Mouse (Mus musculus) gonadal fat pad, adult 2 months (tissue): Measurements from ENCODE around the gene Ece1. TPM values are rescaled to one million over a fixed set of nuclear protein-coding genes. Genes with fewer than 3 reads are reported as not detected.
"Not testable (repeated sequence)": the region's sequence is repeated elsewhere in the genome, so short reads cannot be mapped to it uniquely, and the experiment has no call there.

Experiments used
- DNase-seq: peaks from one replicate; pipeline ENCODE4 v3.0.0-alpha.2; 2012; ENCODE audit warnings: low read depth
- polyA plus RNA-seq: library from polyadenylated mRNA; depleted of rRNA; stranded (reverse); fragments of >200 nt; gene quantifications from 2 replicates; pipeline ENCODE4 v1.2.3, GENCODE M21; 2012

The Ece1 gene
- polyA plus RNA-seq, 1 experiment = 21.3 TPM

DNA sequence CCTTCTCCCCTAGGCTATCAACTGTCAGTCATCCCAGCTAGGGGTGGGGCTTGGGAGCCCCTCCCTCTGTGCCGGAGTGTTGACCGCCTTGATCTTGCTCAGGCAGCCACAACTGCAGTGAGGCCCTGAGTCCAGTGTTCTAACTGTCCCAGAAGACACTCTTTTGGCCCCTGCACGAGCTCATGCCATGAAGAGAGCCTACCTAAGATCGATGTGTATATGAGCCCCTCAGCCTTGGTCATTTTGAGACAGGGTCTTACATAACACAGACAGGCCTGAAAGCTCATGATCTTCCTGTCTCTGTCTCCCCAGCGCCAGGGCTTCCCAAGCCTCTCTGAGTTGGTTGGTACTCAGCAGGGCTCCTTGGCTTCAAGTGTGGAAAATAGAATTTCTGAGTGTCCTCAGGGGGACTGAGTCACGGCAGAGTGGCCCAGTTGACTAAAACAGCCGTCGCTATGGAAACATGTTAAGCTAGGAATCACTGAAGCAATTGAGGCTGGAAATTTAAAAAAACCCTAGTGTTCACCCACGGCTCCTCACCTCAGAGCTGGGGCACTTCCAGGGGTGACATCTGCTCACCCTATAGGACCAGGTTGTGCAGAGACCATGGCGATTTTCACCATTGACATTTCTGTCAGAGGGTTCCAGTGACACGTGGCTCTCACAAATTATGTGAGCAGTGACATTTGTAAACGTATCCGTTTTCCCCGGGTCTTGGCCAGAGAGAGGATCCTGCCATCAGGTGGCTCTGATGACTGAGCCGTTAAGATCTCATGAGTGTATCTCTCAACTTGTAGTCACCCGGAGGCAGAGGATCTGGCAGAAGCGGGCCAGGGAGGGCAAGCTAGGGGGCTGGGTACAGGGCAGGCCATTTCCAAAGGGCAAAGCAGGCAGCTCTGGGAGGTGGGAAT, 80.1 kb downstream of the Ece1 start:
- no peak for DNase-seq

DNA sequence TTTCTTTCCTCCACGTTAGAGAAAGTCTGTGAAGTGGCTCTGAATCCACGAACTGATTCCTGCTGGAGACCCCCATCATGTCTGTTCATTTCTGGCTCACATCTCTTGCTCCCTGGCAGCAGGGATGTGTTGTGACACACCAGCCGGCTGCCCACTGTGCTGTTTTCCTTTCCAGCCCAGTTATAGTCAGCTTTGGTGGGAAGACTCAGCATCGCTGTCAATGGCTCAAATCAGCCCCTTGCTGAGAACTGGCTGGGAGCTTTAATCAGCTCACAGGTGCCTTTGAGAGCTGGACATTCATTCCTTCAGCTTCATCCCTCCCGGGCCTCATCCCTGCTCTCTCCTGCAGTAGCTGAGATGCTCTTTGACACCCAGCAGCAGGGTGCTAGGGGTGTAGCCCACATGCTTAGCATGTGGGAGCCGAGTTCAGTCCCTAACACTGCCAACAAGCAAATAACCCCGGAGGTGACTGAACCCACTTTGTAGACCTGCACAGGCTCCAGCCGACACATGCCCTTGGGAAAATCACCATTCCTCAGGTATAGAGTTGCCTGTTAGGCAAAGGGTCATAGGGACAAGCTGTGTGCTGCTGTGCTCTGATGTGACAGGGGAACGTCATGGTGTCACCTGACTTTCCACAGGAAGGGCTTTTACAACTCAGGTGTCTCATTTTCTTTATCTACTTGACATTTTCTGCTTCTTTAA, 80.9 kb downstream of the Ece1 start:
- DNase-seq = no peak

- DNase-seq = no peak
These were observed 81.5 kb downstream of the Ece1 start for GRCm38 (mm10) chr4:137943540-137943939.

DNA sequence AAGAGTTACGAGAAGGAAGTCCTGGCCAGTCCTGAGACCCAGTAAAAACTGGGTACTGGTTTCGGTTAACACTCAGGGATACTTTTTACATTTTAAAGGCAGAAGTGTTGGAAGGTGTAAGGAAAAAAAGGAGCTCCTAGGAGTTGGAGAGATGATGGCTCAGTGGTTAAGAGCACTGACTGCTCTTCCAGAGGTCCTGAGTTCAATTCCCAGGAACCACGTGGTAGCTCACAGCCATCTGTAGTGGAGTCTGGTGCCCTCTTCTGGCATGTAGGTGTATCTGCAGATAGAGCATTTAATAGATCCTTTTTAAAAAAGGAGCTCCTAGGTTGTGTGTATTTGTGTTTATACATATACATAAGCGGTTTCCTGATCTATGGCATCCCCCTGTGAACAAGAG, 83.3 kb downstream of the Ece1 start:
- no peak for DNase-seq

DNA sequence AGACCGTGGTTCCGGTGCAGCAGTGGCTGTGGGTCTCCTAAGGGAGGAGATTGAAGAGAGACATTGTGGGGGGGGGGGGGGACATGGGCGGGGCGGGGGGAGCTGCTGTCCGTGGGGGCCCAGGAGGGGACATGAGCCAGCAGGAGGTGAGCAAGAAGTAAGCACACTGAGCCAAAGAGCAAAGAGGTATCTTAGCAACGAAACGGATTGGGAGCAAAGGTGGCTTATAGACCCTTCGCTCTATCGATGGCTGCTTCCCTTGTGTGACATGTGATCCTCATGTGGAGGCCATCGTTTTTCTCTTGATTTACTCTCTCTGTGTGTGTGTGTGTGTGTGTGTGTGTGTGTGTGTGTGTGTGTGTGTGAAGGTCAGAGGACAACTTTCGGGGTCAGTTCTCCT, 84.4 kb downstream of the Ece1 start:
- no peak for DNase-seq

GRCm38 (mm10) chr4:137952840-137953239, 90.8 kb downstream of the Ece1 start:
- DNase-seq = no peak

GRCm38 (mm10) chr4:137954184-137954583, 92.1 kb downstream of the Ece1 start:
- DNase-seq = no peak

- DNase-seq = no peak
These were observed 92.9 kb downstream of the Ece1 start for GRCm38 (mm10) chr4:137954926-137955396.

DNA sequence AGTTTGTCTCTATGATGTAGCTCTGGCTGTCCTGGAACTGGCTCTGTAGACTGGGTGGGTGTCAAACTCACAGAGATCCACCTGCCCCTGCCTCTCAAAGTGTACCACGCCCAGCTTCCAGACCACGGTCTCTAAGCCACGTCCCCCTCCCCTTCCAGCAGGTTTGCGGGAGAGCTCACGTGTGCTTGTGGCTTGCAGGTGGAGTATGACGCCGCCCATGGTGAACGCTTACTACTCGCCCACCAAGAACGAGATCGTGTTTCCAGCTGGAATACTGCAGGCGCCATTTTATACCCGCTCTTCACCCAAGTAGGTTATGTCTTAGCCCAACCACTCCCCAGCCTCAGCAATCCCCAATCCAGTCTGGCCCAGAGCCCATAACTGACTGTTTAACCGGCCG, 94.2 kb downstream of the Ece1 start:
- DNase-seq = no peak

- no peak for DNase-seq
These were observed 98.0 kb downstream of the Ece1 start for GRCm38 (mm10) chr4:137959889-137960665.

GRCm38 (mm10) chr4:137960757-137961156, 98.7 kb downstream of the Ece1 start:
- no peak for DNase-seq

DNA sequence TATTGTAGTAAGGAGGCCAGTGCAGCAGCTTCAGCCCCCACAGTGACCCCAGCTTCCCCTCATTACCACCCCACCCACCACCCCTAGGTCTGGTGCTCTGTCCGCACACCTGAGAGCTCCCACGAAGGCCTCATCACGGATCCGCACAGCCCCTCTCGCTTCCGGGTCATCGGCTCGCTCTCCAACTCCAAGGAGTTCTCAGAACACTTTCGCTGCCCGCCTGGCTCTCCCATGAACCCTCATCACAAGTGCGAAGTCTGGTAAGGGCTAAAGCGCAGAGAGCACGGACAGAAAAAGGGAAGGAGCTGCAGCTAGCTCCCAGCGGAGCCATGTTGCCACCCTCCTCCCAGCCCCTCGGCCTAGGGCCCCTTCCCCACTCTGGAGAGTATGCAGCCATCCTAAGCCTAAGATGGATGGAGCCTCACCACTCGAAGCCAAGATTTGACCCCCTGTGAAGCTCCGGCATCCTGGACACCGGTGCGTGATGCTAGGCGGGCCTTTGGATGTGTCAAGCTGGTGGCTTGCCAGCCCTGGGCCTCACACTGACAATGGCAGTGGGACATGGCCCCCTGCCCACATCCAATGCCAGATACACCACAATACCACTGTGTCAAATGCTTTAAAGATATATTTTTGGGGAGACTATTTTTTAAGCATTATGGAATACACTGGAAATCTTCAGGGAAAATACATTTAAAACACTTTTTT, 100.8 kb downstream of the Ece1 start:
- no peak for DNase-seq

DNA sequence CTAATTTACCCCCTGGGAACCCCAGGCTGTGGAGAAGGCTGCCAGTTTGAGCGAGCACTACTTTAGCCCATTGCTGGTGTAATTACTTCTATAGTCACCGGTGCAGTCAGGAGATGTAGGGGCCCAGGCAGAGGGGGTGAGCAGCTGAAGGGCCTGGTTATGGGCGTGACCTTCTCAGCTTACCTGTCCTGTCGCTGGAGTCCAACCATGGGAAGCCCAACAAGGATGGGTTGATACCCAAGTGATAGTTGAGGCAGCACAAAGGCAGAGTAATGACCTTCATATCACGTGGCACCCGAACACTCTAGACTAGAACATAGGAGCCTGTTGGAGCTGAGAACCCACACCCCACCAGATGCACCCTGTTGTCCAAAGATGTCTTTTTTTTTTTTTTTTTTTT, 101.4 kb downstream of the Ece1 start:
- no peak for DNase-seq

- DNase-seq = no peak
These were observed 102.0 kb downstream of the Ece1 start for GRCm38 (mm10) chr4:137963881-137964584.

- DNase-seq = no peak
These were observed 102.5 kb downstream of the Ece1 start for GRCm38 (mm10) chr4:137964585-137964930.

DNA sequence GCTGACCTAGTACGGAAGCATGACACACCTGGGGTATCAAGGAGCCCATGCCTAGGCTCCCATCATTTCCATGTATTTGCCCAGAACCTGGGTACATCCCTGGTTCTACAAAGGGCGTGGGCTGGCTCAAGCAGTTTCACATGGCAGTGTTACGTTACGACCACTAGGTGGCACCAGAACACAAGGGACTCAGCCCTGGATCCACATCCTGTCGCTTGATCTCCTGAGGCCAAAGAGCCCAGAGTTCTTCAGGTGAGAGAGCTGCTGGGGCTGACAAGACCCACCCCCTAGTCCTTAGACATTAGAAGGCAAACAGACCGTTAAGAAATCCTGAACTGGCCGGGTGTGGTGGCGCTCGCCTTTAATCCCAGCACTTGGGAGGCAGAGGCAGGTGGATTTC, 106.2 kb downstream of the Ece1 start:
- DNase-seq = peak; percentile 22

DNA sequence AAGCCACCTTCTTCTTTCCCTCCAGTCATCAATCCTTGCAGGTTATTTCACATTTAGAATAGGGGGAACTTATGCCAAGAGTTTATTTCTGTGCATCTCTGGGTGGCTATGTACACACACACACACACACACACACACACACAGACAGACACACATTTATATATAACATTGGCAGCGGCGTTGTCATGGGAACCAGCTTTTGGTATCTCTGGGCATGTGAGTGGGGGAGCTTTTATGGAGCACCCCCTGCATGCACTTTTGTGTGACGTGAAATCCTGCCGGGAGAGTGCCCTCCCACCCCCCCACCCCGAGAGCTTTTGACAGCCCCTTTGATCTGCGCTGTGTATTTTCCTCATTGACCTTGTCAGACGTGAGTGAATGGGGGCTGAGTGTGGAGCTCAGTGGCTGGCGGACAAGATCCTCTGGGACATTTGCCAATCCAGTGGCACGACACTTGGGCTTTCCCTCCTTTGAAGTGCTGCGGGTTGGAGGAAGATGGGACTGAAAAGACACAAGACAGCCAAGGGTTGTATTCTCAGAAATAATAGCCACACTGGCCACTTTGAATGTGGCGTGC, 108.7 kb downstream of the Ece1 start:
- DNase-seq = not testable (repeated sequence)

DNA sequence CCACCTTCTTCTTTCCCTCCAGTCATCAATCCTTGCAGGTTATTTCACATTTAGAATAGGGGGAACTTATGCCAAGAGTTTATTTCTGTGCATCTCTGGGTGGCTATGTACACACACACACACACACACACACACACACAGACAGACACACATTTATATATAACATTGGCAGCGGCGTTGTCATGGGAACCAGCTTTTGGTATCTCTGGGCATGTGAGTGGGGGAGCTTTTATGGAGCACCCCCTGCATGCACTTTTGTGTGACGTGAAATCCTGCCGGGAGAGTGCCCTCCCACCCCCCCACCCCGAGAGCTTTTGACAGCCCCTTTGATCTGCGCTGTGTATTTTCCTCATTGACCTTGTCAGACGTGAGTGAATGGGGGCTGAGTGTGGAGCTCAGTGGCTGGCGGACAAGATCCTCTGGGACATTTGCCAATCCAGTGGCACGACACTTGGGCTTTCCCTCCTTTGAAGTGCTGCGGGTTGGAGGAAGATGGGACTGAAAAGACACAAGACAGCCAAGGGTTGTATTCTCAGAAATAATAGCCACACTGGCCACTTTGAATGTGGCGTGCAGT, 112.9 kb downstream of the Ece1 start:
- not testable (repeated sequence) for DNase-seq

GRCm38 (mm10) chr4:137979066-137979644, 117.1 kb downstream of the Ece1 start:
- DNase-seq = not testable (repeated sequence)

GRCm38 (mm10) chr4:137982869-137983268, 120.8 kb downstream of the Ece1 start:
- no peak for DNase-seq
